Comparison of ENCODE assay signal across 22 mouse cellular contexts in the genomic region with DNA sequence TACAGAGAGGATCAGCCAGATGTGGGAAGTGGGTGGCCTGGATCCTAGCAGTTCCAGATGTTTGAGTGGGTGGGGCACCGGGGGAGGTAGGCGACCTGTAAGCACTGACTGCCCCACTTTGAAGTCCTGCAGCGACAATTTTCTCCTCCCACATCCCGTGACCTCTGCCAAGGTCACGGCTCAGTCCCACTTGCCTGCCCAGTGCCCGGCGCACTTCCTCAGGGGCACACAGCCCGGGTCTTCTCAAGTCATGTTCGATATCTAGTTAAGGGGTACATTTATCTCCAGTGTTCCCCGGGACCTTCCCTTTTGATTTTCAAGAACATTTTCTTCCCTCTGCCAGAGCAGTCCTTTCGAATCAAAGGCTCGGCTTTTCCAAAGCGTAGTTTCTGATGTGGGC. TPM values are rescaled to one million over a fixed set of nuclear protein-coding genes. Genes with fewer than 3 reads are reported as not detected.
DNase-seq lines count a peak whose midpoint lies in the region; ATAC-seq lines count a peak whose summit lies in the region.
"Had no signal": no experiment of that assay in that cellular context is flagged by ENCODE, and none has a peak within 500 bp of the region (broad histone marks: within the 10 kb centered on the region; RNA-seq: fewer than 3 reads in every experiment).

No protein-coding gene starts in this region.

- H3K27ac ChIP-seq in heart, embryonic 13.5 days (replicated peaks), result peak overlapping the region; percentile 33
- 0 out of 2 replicates have a peak overlapping the region, but pooled peaks have one; percentile 29 for H3K27ac ChIP-seq in midbrain, embryonic 15.5 days
- H3K27ac ChIP-seq in midbrain, embryonic 14.5 days (replicated peaks; ENCODE audit: low read depth, low read length), result no peak overlapping the region
- H3K27ac ChIP-seq in hindbrain, embryonic 11.5 days (ENCODE audit: low read depth, low read length), result no peak overlapping the region
- H3K27ac ChIP-seq: forebrain, embryonic 12.5 days; hindbrain, embryonic 12.5 days; kidney, embryonic 15.5 days; limb, embryonic 12.5 days; liver, embryonic 13.5 days; lung, embryonic 15.5 days; macrophage; midbrain, embryonic 12.5 days; stomach, embryonic 15.5 days had no signal

- intact Hi-C loops in left cerebral cortex, postnatal 4 days (cut with DNase I), result no loop called here

- H3K9me3 ChIP-seq in heart, embryonic 13.5 days, result no peaks in the 10 kb centered on the region
- no peaks in the 10 kb centered on the region for H3K9me3 ChIP-seq in midbrain, embryonic 15.5 days
- H3K9me3 ChIP-seq in midbrain, embryonic 14.5 days (ENCODE audit: control insufficient read depth, low read length), result no peaks in the 10 kb centered on the region
- no peaks in the 10 kb centered on the region for H3K9me3 ChIP-seq in hindbrain, embryonic 11.5 days (ENCODE audit: control insufficient read depth, low read length)
- H3K9me3 ChIP-seq: forebrain, embryonic 12.5 days; hindbrain, embryonic 12.5 days; kidney, embryonic 15.5 days; liver, embryonic 13.5 days; lung, embryonic 15.5 days; midbrain, embryonic 12.5 days; stomach, embryonic 15.5 days had no signal

- peak overlapping the region; percentile 30 for H3K4me2 ChIP-seq in heart, embryonic 13.5 days
- H3K4me2 ChIP-seq in midbrain, embryonic 15.5 days, result no peak overlapping the region
- H3K4me2 ChIP-seq in midbrain, embryonic 14.5 days (ENCODE audit: low read length), result no peak overlapping the region
- H3K4me2 ChIP-seq in hindbrain, embryonic 11.5 days (replicated peaks; ENCODE audit: low read depth, low read length), result no peak overlapping the region
- H3K4me2 ChIP-seq: forebrain, embryonic 12.5 days; hindbrain, embryonic 12.5 days; kidney, embryonic 15.5 days; limb, embryonic 12.5 days; liver, embryonic 13.5 days; lung, embryonic 15.5 days; midbrain, embryonic 12.5 days; stomach, embryonic 15.5 days had no signal

- H3K36me3 ChIP-seq in heart, embryonic 13.5 days, result no peaks in the 10 kb centered on the region
- H3K36me3 ChIP-seq in midbrain, embryonic 15.5 days (replicated peaks), result no peaks in the 10 kb centered on the region
- H3K36me3 ChIP-seq in midbrain, embryonic 14.5 days (ENCODE audit: control insufficient read depth, insufficient read depth, low read length), result no peaks in the 10 kb centered on the region
- no peaks in the 10 kb centered on the region for H3K36me3 ChIP-seq in hindbrain, embryonic 11.5 days (ENCODE audit: control insufficient read depth, insufficient read depth, low read length)
- H3K36me3 ChIP-seq: forebrain, embryonic 12.5 days; hindbrain, embryonic 12.5 days; kidney, embryonic 15.5 days; limb, embryonic 12.5 days; liver, embryonic 13.5 days; lung, embryonic 15.5 days; midbrain, embryonic 12.5 days; stomach, embryonic 15.5 days had no signal

- 53% methylated on average over 13 of the region's 13 CpGs for WGBS in heart, embryonic 13.5 days
- 69% methylated on average over 13 of the region's 13 CpGs for WGBS in midbrain, embryonic 15.5 days
- WGBS in midbrain, embryonic 14.5 days, result 74% methylated on average over 13 of the region's 13 CpGs
- WGBS in hindbrain, embryonic 11.5 days, result 62% methylated on average over 13 of the region's 13 CpGs

- H3K9ac ChIP-seq in heart, embryonic 13.5 days, result peak overlapping the region; percentile 63
- H3K9ac ChIP-seq in midbrain, embryonic 15.5 days, result no peak overlapping the region
- H3K9ac ChIP-seq in midbrain, embryonic 14.5 days (replicated peaks; ENCODE audit: low read length), result no peak overlapping the region
- H3K9ac ChIP-seq in hindbrain, embryonic 11.5 days (ENCODE audit: low read depth, low read length), result no peak overlapping the region
- H3K9ac ChIP-seq: forebrain, embryonic 12.5 days; hindbrain, embryonic 12.5 days; kidney, embryonic 15.5 days; limb, embryonic 12.5 days; liver, embryonic 13.5 days; lung, embryonic 15.5 days; midbrain, embryonic 12.5 days; stomach, embryonic 15.5 days had no signal

- H3K4me3 ChIP-seq in heart, embryonic 13.5 days, result 0 out of 2 replicates have a peak overlapping the region, but pooled peaks have one; percentile 13
- no peak overlapping the region for H3K4me3 ChIP-seq in midbrain, embryonic 15.5 days
- H3K4me3 ChIP-seq in midbrain, embryonic 14.5 days (replicated peaks; ENCODE audit: low read depth, low read length), result no peak overlapping the region
- no peak overlapping the region for H3K4me3 ChIP-seq in hindbrain, embryonic 11.5 days (ENCODE audit: low read depth, low read length)
- H3K4me3 ChIP-seq: forebrain, embryonic 12.5 days; hindbrain, embryonic 12.5 days; kidney, embryonic 15.5 days; limb, embryonic 12.5 days; liver, embryonic 13.5 days; lung, embryonic 15.5 days; midbrain, embryonic 12.5 days; stomach, embryonic 15.5 days had no signal

- no peak for DNase-seq in heart, adult 11 months
- no peak for DNase-seq in midbrain, embryonic 14.5 days
- peak; percentile 67 for DNase-seq in adrenal gland, postnatal 25 days
- no peak for DNase-seq in left cerebral cortex, postnatal 4 days
- DNase-seq in hindbrain, embryonic 11.5 days (ENCODE audit: low spot score), result no peak
- DNase-seq: cerebellum, adult 2 months; gastrocnemius, postnatal 14 days; liver, embryonic 13.5 days; right cerebral cortex, postnatal 14 days; thymus, adult 2 months had no signal

- no peak for ATAC-seq in heart, embryonic 13.5 days (ENCODE audit: extremely low read depth, insufficient number of reproducible peaks, low FRiP score, low TSS enrichment)
- no peak for ATAC-seq in midbrain, embryonic 15.5 days (replicated peaks)
- no peak for ATAC-seq in midbrain, embryonic 14.5 days (ENCODE audit: low FRiP score, low TSS enrichment)
- no peak for ATAC-seq in hindbrain, embryonic 11.5 days (ENCODE audit: low FRiP score)
- ATAC-seq: Patski had no signal

- H3K27me3 ChIP-seq in heart, embryonic 13.5 days (replicated peaks), result no peaks in the 10 kb centered on the region
- no peaks in the 10 kb centered on the region for H3K27me3 ChIP-seq in midbrain, embryonic 15.5 days (replicated peaks)
- H3K27me3 ChIP-seq in midbrain, embryonic 14.5 days (ENCODE audit: control insufficient read depth, insufficient read depth, low read length), result no peaks in the 10 kb centered on the region
- no peaks in the 10 kb centered on the region for H3K27me3 ChIP-seq in hindbrain, embryonic 11.5 days (ENCODE audit: control insufficient read depth, insufficient read depth, low read length)
- H3K27me3 ChIP-seq: forebrain, embryonic 12.5 days; hindbrain, embryonic 12.5 days; kidney, embryonic 15.5 days; limb, embryonic 12.5 days; liver, embryonic 13.5 days; lung, embryonic 15.5 days; midbrain, embryonic 12.5 days; Patski; stomach, embryonic 15.5 days had no signal

- H3K4me1 ChIP-seq in heart, embryonic 13.5 days, result peaks cover 56% of the 10 kb centered on the region
- H3K4me1 ChIP-seq in midbrain, embryonic 15.5 days, result no peaks in the 10 kb centered on the region
- no peaks in the 10 kb centered on the region for H3K4me1 ChIP-seq in midbrain, embryonic 14.5 days (ENCODE audit: control insufficient read depth, insufficient read depth, low read length)
- H3K4me1 ChIP-seq in hindbrain, embryonic 11.5 days (replicated peaks; ENCODE audit: control insufficient read depth, insufficient read depth, low read length), result no peaks in the 10 kb centered on the region
- H3K4me1 ChIP-seq: forebrain, embryonic 12.5 days; lung, embryonic 15.5 days; midbrain, embryonic 12.5 days; stomach, embryonic 15.5 days had no signal

RNA-seq across cellular contexts. Expression of gene Spocd1, which starts 23.0 kb away (rescaled TPM):
- polyA plus RNA-seq in heart, embryonic 13.5 days (2015; fragmentation: Nextera tagmentation; extraction: Ambion mirVana), result 0.19 and 0.34 TPM in 2 replicates
- not detected in 2 replicates for polyA plus RNA-seq in midbrain, embryonic 15.5 days (2015; fragmentation: Nextera tagmentation; extraction: Ambion mirVana)
- polyA plus RNA-seq in midbrain, embryonic 14.5 days (2014; fragmentation: Nextera tagmentation; extraction: Ambion mirVana), result 0.16 TPM in 1 of 2 replicates, not detected in the other
- total RNA-seq in adrenal gland, postnatal 25 days (2021), result 0.86 and 3.4 TPM in 2 replicates
- under 1 TPM in 1 of 2 experiments, not detected in 1; 0.24 TPM for total RNA-seq in left cerebral cortex, postnatal 4 days (2021)
- 0.08 TPM in 1 of 2 replicates, not detected in the other for polyA plus RNA-seq in hindbrain, embryonic 11.5 days (2014; fragmentation: Nextera tagmentation; extraction: Ambion mirVana)
- total RNA-seq: gastrocnemius, postnatal 14 days; neutrophil, adult 5-6 weeks had no signal
- polyA plus RNA-seq: forebrain, embryonic 12.5 days; kidney, embryonic 15.5 days; limb, embryonic 12.5 days; liver, embryonic 13.5 days; macrophage; midbrain, embryonic 12.5 days had no signal

Comparison
In these comparisons a context has a peak if more than half of its experiments do, and no peak if none do; other contexts are left out.
1. H3K27ac ChIP-seq: peak in heart, embryonic 13.5 days (single experiment) and midbrain, embryonic 15.5 days (single experiment); none in midbrain, embryonic 14.5 days (single experiment) and hindbrain, embryonic 11.5 days (single experiment).